Mouse (Mus musculus): ENCODE measurements around the gene Dhh.
"Not testable (repeated sequence)": the region's sequence is repeated elsewhere in the genome, so short reads cannot be mapped to it uniquely, and the experiment has no call there.

The Dhh gene

GRCm38 (mm10) chr15:98897928-98898800, at the start of gene Dhh:
Gene Dhh, minus strand, starts transcription at chr15:98898540.
- no peak for DNase-seq

- DNase-seq: no peak
Observed at GRCm38 (mm10) chr15:98947884-98948283, 49.5 kb upstream of the Dhh start.

- no peak for DNase-seq
Observed at GRCm38 (mm10) chr15:98943133-98943532, 44.8 kb upstream of the Dhh start.

- DNase-seq: no peak
Observed at GRCm38 (mm10) chr15:98942081-98942480, 43.7 kb upstream of the Dhh start.

- DNase-seq: no peak
Observed at GRCm38 (mm10) chr15:98941539-98941938, 43.2 kb upstream of the Dhh start.

- DNase-seq: no peak
Observed at GRCm38 (mm10) chr15:98940816-98941215, 42.5 kb upstream of the Dhh start.

- DNase-seq: peak; percentile 90
Observed at GRCm38 (mm10) chr15:98934217-98934839, 36.0 kb upstream of the Dhh start, which contains the start of gene Tuba1b. Gene Tuba1b, minus strand, starts transcription at chr15:98934565.

- peak; percentile 96 for DNase-seq
Observed at GRCm38 (mm10) chr15:98933833-98934216, 35.5 kb upstream of the Dhh start.

- not testable (repeated sequence) for DNase-seq
Observed at GRCm38 (mm10) chr15:98933004-98933671, 34.8 kb upstream of the Dhh start.

- no peak for DNase-seq
Observed at GRCm38 (mm10) chr15:98930998-98931397, 32.7 kb upstream of the Dhh start.

GRCm38 (mm10) chr15:98930017-98930734, 31.8 kb upstream of the Dhh start:
- DNase-seq: no peak

- peak; percentile 91 to 93 for DNase-seq
Observed at GRCm38 (mm10) chr15:98928598-98929240, 30.4 kb upstream of the Dhh start.

- no peak for DNase-seq
Observed at GRCm38 (mm10) chr15:98927566-98927965, 29.2 kb upstream of the Dhh start.

GRCm38 (mm10) chr15:98924682-98925081, 26.3 kb upstream of the Dhh start:
- DNase-seq: peak; percentile 41 to 68

GRCm38 (mm10) chr15:98923031-98923537, 24.7 kb upstream of the Dhh start:
- DNase-seq: no peak

GRCm38 (mm10) chr15:98922581-98922980, 24.2 kb upstream of the Dhh start:
- DNase-seq: peak; percentile 65 to 75

- no peak for DNase-seq
Observed at GRCm38 (mm10) chr15:98921510-98921909, 23.2 kb upstream of the Dhh start.

- not testable (repeated sequence) for DNase-seq
Observed at GRCm38 (mm10) chr15:98918499-98918895, 20.2 kb upstream of the Dhh start.

GRCm38 (mm10) chr15:98917538-98918498, 19.5 kb upstream of the Dhh start, which contains the start of gene Lmbr1l:
Gene Lmbr1l, minus strand, starts transcription at chr15:98918231.
- DNase-seq: peak; percentile 100

- no peak for DNase-seq
Observed at GRCm38 (mm10) chr15:98917091-98917490, 18.8 kb upstream of the Dhh start.

GRCm38 (mm10) chr15:98916016-98916415, 17.7 kb upstream of the Dhh start:
- peak in 1 of 2 experiments; percentile 39 for DNase-seq
